Mouse (Mus musculus) liver, adult 2 months (tissue): ENCODE results near the gene Fam53b.

Source experiments
- CTCF ChIP-seq: fragments of 200-500 bp; IDR thresholded peaks from 2 replicates; pipeline ENCODE4 v1.5.1; 2011; ENCODE audit warnings: low read depth, low read length, control low read depth
- POLR2A ChIP-seq: fragments of 200-500 bp; IDR thresholded peaks from 2 replicates; pipeline ENCODE4 v1.6.1; 2011; ENCODE audit warnings: low read length, control low read depth; ENCODE audit not compliant: insufficient read depth; ENCODE audit errors: extremely low read depth

DNA sequence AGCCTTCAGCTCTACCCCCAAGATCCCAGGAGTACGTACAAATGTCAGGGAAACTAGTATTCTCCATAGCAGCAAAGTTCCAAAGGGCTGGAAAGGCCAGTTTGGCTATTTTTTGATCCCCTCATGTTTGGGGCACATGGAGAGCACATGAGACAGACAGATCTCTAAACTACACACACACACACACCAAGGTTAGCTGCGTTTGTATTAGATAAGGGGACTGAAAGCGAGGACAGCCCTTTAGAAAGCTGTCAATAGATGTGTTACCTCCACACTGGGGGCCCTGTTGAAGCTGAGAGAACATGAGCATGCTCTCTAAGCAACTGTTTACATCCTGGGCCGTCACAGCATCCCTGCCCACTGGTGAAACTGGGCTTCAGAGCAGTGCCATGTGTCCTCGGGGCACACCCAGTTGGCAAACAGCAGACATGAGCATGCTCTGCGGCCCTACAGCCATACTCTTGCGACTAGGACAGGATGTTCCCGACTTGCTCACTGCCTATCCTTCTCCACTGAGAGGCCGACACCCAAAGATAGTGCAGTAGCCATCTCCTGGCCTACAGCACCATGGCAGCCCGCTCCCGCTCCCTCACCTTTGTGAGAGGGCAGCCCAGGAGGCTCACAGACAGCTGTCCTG is 47.3 kb downstream of the Fam53b start:
- TF ChIP-seq POLR2A (no peak), CTCF (no peak)
